Mouse (Mus musculus) CH12.LX (cell line): ENCODE results near the gene Gdf10. TPM values are rescaled to one million over a fixed set of nuclear protein-coding genes. Genes with fewer than 3 reads are reported as not detected.

ENCODE experiments used
- DNase-seq: peaks from one replicate; pipeline ENCODE4 v3.0.0-alpha.2; 2013; ENCODE audit errors: extremely low read depth
- H3K27ac ChIP-seq: 2 replicates; pipeline ENCODE4 v1.5.1; 2012; ENCODE audit warnings: low read depth, mild to moderate bottlenecking, control low read depth, moderate library complexity; ENCODE audit not compliant: insufficient read depth
- H3K27me3 ChIP-seq: replicated peaks from 2 replicates; pipeline ENCODE3; 2012; ENCODE audit warnings: inconsistent platforms
- H3K36me3 ChIP-seq, 2 experiments: replicated peaks in 1 of 2; 2 replicates each; pipeline versions ENCODE3 to v1.6.1; 2012; ENCODE audit warnings: inconsistent platforms in 1 of 2, low read length in 1 of 2, mild to moderate bottlenecking in 1 of 2, mixed read lengths in 1 of 2, moderate library complexity in 1 of 2; ENCODE audit not compliant: control insufficient read depth in 1 of 2, insufficient read depth in 1 of 2
- H3K4me1 ChIP-seq, 2 experiments: 2 replicates each; pipeline ENCODE4 v1.6.1; 2012; ENCODE audit warnings: inconsistent platforms in 1 of 2, moderate library complexity in 1 of 2; ENCODE audit not compliant: insufficient read depth in 2 of 2, control insufficient read depth in 1 of 2
- H3K4me2 ChIP-seq: 2 replicates; pipeline ENCODE4 v1.6.1; 2012; ENCODE audit warnings: low read depth, mild to moderate bottlenecking, control low read depth; ENCODE audit not compliant: poor library complexity, insufficient read depth, severe bottlenecking
- H3K4me3 ChIP-seq, 3 experiments: fragments of 150-350 bp in 1 of 3; sonication (generic) in 1 of 3; replicated peaks in 1 of 3; 2 replicates each; pipeline versions ENCODE3 to v1.5.1; 2011 to 2012; ENCODE audit warnings: low read depth in 2 of 3, low read length in 2 of 3, mild to moderate bottlenecking in 2 of 3, moderate library complexity in 2 of 3, control low read depth in 1 of 3, improper control_type of control experiment in 1 of 3, inconsistent platforms in 1 of 3, mixed read lengths in 1 of 3; ENCODE audit not compliant: poor library complexity in 1 of 3
- H3K79me2 ChIP-seq: replicated peaks from 2 replicates; pipeline ENCODE4 v1.6.1; 2012; ENCODE audit warnings: mild to moderate bottlenecking, moderate library complexity; ENCODE audit not compliant: control insufficient read depth, poor library complexity, insufficient read depth, severe bottlenecking; ENCODE audit errors: extremely low read depth
- H3K9ac ChIP-seq: 2 replicates; pipeline ENCODE4 v1.6.1; 2012; ENCODE audit warnings: low read depth, mild to moderate bottlenecking, control low read depth, moderate library complexity; ENCODE audit not compliant: insufficient read depth
- H3K9me3 ChIP-seq: replicated peaks from 2 replicates; pipeline ENCODE3; 2012; ENCODE audit warnings: low read length, inconsistent platforms, mixed read lengths
- BHLHE40 ChIP-seq: IDR thresholded peaks from 2 replicates; pipeline ENCODE4 v1.6.1; 2011; ENCODE audit warnings: mild to moderate bottlenecking, low read depth, low read length, improper control_type of control experiment
- CTCF ChIP-seq, 2 experiments: IDR thresholded peaks in 1 of 2; conservative IDR thresholded peaks in 1 of 2; 2 replicates each; pipeline ENCODE4 v1.5.1; 2011 to 2012; ENCODE audit warnings: low read depth in 2 of 2, low read length in 2 of 2, improper control_type of control experiment in 1 of 2, inconsistent platforms in 1 of 2, mild to moderate bottlenecking in 1 of 2, moderate library complexity in 1 of 2
- E2F4 ChIP-seq: IDR thresholded peaks from 2 replicates; pipeline ENCODE4 v1.6.1; 2011; ENCODE audit warnings: low read depth, low read length, improper control_type of control experiment; ENCODE audit not compliant: insufficient replicate concordance
- ELF1 ChIP-seq: IDR thresholded peaks from 2 replicates; pipeline ENCODE4 v1.6.1; 2014; ENCODE audit warnings: low read depth, mild to moderate bottlenecking, inconsistent platforms, low read length, improper control_type of control experiment
- ETS1 ChIP-seq: conservative IDR thresholded peaks from 2 replicates; pipeline ENCODE4 v1.6.1; 2012; ENCODE audit warnings: low read depth, mild to moderate bottlenecking, inconsistent platforms, low read length, improper control_type of control experiment, moderate library complexity
- IRF4 ChIP-seq: IDR thresholded peaks from 2 replicates; pipeline ENCODE4 v1.6.1; 2014; ENCODE audit warnings: low read depth, mild to moderate bottlenecking, inconsistent platforms, low read length, improper control_type of control experiment
- KAT2A ChIP-seq: IDR thresholded peaks from 2 replicates; pipeline ENCODE4 v1.6.1; 2012; ENCODE audit warnings: low read length, improper control_type of control experiment, inconsistent platforms; ENCODE audit not compliant: insufficient replicate concordance
- MEF2A ChIP-seq: IDR thresholded peaks from 2 replicates; pipeline ENCODE4 v1.6.1; 2014; ENCODE audit warnings: low read depth, mild to moderate bottlenecking, inconsistent platforms, low read length, improper control_type of control experiment, borderline replicate concordance
- MXI1 ChIP-seq: IDR thresholded peaks from 2 replicates; pipeline ENCODE4 v1.6.1; 2011; ENCODE audit warnings: mild to moderate bottlenecking, low read depth, low read length, improper control_type of control experiment
- PAX5 ChIP-seq: IDR thresholded peaks from 2 replicates; pipeline ENCODE4 v1.6.1; 2012; ENCODE audit warnings: low read length, inconsistent platforms, mixed read lengths
- POLR2A ChIP-seq: IDR thresholded peaks from 2 replicates; pipeline ENCODE4 v1.6.1; 2011; ENCODE audit warnings: low read depth, mild to moderate bottlenecking, improper control_type of control experiment, low read length
- POLR2AphosphoS2 ChIP-seq: IDR thresholded peaks from 2 replicates; pipeline ENCODE4 v1.6.1; 2011; ENCODE audit warnings: low read depth, low read length, improper control_type of control experiment
- RAD21 ChIP-seq: IDR thresholded peaks from 2 replicates; pipeline ENCODE4 v1.6.1; 2011; ENCODE audit warnings: low read depth, mild to moderate bottlenecking, low read length, improper control_type of control experiment, moderate library complexity
- RCOR1 ChIP-seq: conservative IDR thresholded peaks from 2 replicates; pipeline ENCODE4 v1.6.1; 2012; ENCODE audit warnings: low read depth, mild to moderate bottlenecking, inconsistent platforms, low read length, improper control_type of control experiment
- SMC3 ChIP-seq: IDR thresholded peaks from 2 replicates; pipeline ENCODE4 v1.6.1; 2011; ENCODE audit warnings: low read depth, low read length, improper control_type of control experiment
- TBP ChIP-seq: conservative IDR thresholded peaks from 2 replicates; pipeline ENCODE4 v1.6.1; 2011; ENCODE audit warnings: low read depth, low read length, improper control_type of control experiment
- TCF12 ChIP-seq: IDR thresholded peaks from 2 replicates; pipeline ENCODE4 v1.6.1; 2014; ENCODE audit warnings: low read depth, mild to moderate bottlenecking, inconsistent platforms, low read length, improper control_type of control experiment
- USF2 ChIP-seq: conservative IDR thresholded peaks from 2 replicates; pipeline ENCODE4 v1.6.1; 2011; ENCODE audit warnings: low read depth, low read length, improper control_type of control experiment
- ZC3H11A ChIP-seq: IDR thresholded peaks from 2 replicates; pipeline ENCODE4 v1.6.1; 2012; ENCODE audit warnings: low read depth, mild to moderate bottlenecking, inconsistent platforms, low read length, improper control_type of control experiment
- dilution Hi-C: fragments of 300-500 bp; cut with MboI; formaldehyde crosslinking; loops from 2 replicates; pipeline ENCODE4 v1.14.3; 2020; ENCODE audit warnings: low sequenced_read_pairs; ENCODE audit not compliant: extremely low pct_unique_long_range_greater_than_20kb, extremely low pct_ligation_motif_present
- in situ Hi-C: fragments of 300-500 bp; cut with MboI; formaldehyde crosslinking; loops from 3 replicates; pipeline ENCODE4 v1.14.3; 2019; ENCODE audit warnings: low sequenced_read_pairs, low pct_ligation_motif_present, low pct_unique_long_range_greater_than_20kb, mixed read lengths
- polyA plus RNA-seq: library from polyadenylated mRNA; unstranded; fragments of >175 nt; gene quantifications from 2 replicates; pipeline ENCODE4 v1.2.1, GENCODE M21; 2012; ENCODE audit warnings: low read depth; ENCODE audit not compliant: insufficient read length
- total RNA-seq, 2 experiments: library from RNA; depleted of rRNA; stranded (reverse); fragments of 300-350 nt in 1 of 2; fragments of >200 nt in 1 of 2; gene quantifications; 2 replicates each; pipeline ENCODE4 v1.2.3; 2012 to 2014

Gene Gdf10
- total and polyA plus RNA-seq, 3 experiments, result not detected

- dilution Hi-C loops (no loop called here), in situ Hi-C loops (no loop called here)
- no peak for DNase-seq
- H3K9ac ChIP-seq, result no peak overlapping the region
- H3K4me2 ChIP-seq, result no peak overlapping the region
- H3K36me3 ChIP-seq, result no peaks in the 10 kb centered on the region
- H3K27me3 ChIP-seq, result no peaks in the 10 kb centered on the region
- H3K9me3 ChIP-seq, result no peaks in the 10 kb centered on the region
- peaks cover 0 to 2% of the 10 kb centered on the region in 2 experiments; a peak in 3 of 4 replicates for H3K4me1 ChIP-seq
- no peak overlapping the region for H3K27ac ChIP-seq
- no peaks in the 10 kb centered on the region for H3K79me2 ChIP-seq
- no peak overlapping the region for H3K4me3 ChIP-seq
- TF ChIP-seq MXI1 (no peak), IRF4 (no peak), TBP (no peak), PAX5 (no peak), ELF1 (no peak), ZC3H11A (no peak), RAD21 (no peak), TCF12 (no peak), RCOR1 (no peak), POLR2AphosphoS2 (no peak), MEF2A (no peak), SMC3 (no peak), USF2 (no peak), BHLHE40 (no peak), ETS1 (no peak), E2F4 (no peak)
Measured at GRCm38 (mm10) chr14:33891507-33891906, 31.9 kb upstream of the Gdf10 start.

- Histone ChIP-seq H3K9me3 (no peaks in the 10 kb centered on the region), H3K9ac (no peak overlapping the region), H3K27me3 (no peaks in the 10 kb centered on the region), H3K4me3 (no peak overlapping the region), H3K36me3 (no peaks in the 10 kb centered on the region), H3K4me1 (peaks cover 2 to 31% of the 10 kb centered on the region in 2 experiments; a peak in 3 of 4 replicates), H3K79me2 (no peaks in the 10 kb centered on the region), H3K4me2 (no peak overlapping the region), H3K27ac (no peak overlapping the region)
- TF ChIP-seq KAT2A, result no peak
- TF ChIP-seq CTCF (conservative IDR thresholded peaks at IDR 0.05 in 1 of 2, IDR thresholded peaks at IDR 0.05 in 1 of 2; ENCODE audit: low read depth in 2 of 2, low read length in 2 of 2), result no peak
- TF ChIP-seq POLR2A, result no peak
- no peak for TF ChIP-seq BHLHE40
- no peak for DNase-seq
- dilution Hi-C loops (no loop called here), in situ Hi-C loops (no loop called here)
Measured at GRCm38 (mm10) chr14:33895777-33896176, 27.6 kb upstream of the Gdf10 start.
